Mouse (Mus musculus): Measurements from ENCODE around the gene Mical3. TPM values are rescaled to one million over a fixed set of nuclear protein-coding genes. Genes with fewer than 3 reads are reported as not detected.

Mical3 gene
- polyA plus RNA-seq, 1 experiment from 2014 or later = 27.4 TPM

DNA sequence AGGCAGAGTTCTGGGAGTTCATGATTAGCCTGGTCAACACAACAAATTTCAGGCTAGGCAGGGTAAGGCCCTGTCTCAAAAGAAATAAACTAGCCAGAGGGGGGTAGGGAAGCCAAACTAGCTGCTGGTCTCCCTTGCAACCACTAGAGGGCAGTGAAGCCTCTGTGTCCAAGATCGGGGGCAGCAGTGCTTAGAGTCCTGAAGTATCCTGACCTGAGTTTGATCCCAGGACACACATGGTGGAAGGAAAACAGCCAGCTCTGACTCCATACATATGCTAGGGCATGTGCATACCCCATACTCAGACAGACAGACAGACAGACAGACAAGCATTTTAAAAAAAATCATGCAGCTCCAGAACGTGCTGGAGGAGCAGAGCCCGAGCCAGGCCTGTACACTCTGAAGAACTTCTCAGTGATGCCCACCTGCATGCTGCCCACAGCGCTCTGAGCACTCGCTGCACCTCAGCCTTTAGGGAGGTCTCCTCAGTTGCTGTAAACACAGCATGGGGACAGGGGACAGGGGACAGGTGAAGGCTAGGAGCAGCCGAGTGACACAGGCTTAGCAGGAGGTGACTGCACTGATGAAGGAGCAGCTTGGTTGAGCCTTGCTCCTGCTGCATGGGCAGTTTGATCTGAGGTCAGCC, 232.5 kb downstream of the Mical3 start:
- H3K4me3 ChIP-seq (ENCODE audit: low read depth, low read length) = no peak overlapping the region
- no peaks in the 10 kb centered on the region for H3K27me3 ChIP-seq (ENCODE audit: control insufficient read depth, insufficient read depth, low read length)
- ATAC-seq (ENCODE audit: low FRiP score) = peak; percentile 51; the same call in 1 of the 2 replicates
- no peaks in the 10 kb centered on the region for H3K9me3 ChIP-seq (ENCODE audit: control insufficient read depth, low read length)
- H3K4me1 ChIP-seq (replicated peaks; ENCODE audit: control insufficient read depth, insufficient read depth, low read length) = no peaks in the 10 kb centered on the region
- peaks cover 2% of the 10 kb centered on the region; the same call in 1 of the 2 replicates for H3K36me3 ChIP-seq (ENCODE audit: control insufficient read depth, insufficient read depth, low read length)
- no peak overlapping the region for H3K4me2 ChIP-seq (replicated peaks; ENCODE audit: low read depth, low read length)
- no peak overlapping the region for H3K27ac ChIP-seq (ENCODE audit: low read depth, low read length)
- peak; percentile 77 for DNase-seq (ENCODE audit: low spot score)
- no peak overlapping the region for H3K9ac ChIP-seq (ENCODE audit: low read depth, low read length)
- WGBS = 71% methylated on average over 6 of the region's 6 CpGs

- H3K4me2 ChIP-seq (replicated peaks; ENCODE audit: low read depth, low read length) = no peak overlapping the region
- H3K27me3 ChIP-seq (ENCODE audit: control insufficient read depth, insufficient read depth, low read length) = no peaks in the 10 kb centered on the region
- no peak overlapping the region for H3K9ac ChIP-seq (ENCODE audit: low read depth, low read length)
- no peak overlapping the region for H3K27ac ChIP-seq (ENCODE audit: low read depth, low read length)
- no peak for DNase-seq (ENCODE audit: low spot score)
- H3K9me3 ChIP-seq (ENCODE audit: control insufficient read depth, low read length) = no peaks in the 10 kb centered on the region
- 90% methylated on average over 9 of the region's 9 CpGs for WGBS
- H3K36me3 ChIP-seq (ENCODE audit: control insufficient read depth, insufficient read depth, low read length) = peaks cover 2% of the 10 kb centered on the region; the same call in 1 of the 2 replicates
- no peaks in the 10 kb centered on the region for H3K4me1 ChIP-seq (replicated peaks; ENCODE audit: control insufficient read depth, insufficient read depth, low read length)
- ATAC-seq (ENCODE audit: low FRiP score) = no peak
- no peak overlapping the region for H3K4me3 ChIP-seq (ENCODE audit: low read depth, low read length)
Observed at GRCm38 (mm10) chr6:120894524-120894923, 236.3 kb downstream of the Mical3 start.

DNA sequence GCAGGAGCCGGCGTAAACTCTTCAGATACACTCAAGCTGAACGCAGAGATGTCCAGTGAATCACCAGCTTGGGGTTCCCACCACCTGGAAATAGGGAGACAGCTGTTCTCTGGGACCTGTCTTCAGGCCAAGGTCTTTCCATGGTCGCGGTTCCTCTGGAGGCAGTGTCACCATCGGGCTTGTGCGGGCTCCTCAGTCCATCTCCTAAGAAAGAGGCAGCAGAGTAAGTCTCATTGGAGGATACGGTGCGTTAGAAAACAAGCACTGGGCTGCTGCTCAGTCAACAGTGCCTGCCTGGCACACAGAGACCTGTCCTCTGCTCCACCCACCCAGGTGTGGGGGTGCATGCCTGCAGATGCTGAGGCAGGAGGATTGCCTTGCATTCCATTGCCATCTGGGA, 236.7 kb downstream of the Mical3 start:
- H3K9me3 ChIP-seq (ENCODE audit: control insufficient read depth, low read length) = no peaks in the 10 kb centered on the region
- no peak overlapping the region for H3K4me2 ChIP-seq (replicated peaks; ENCODE audit: low read depth, low read length)
- no peak overlapping the region for H3K4me3 ChIP-seq (ENCODE audit: low read depth, low read length)
- H3K4me1 ChIP-seq (replicated peaks; ENCODE audit: control insufficient read depth, insufficient read depth, low read length) = no peaks in the 10 kb centered on the region
- H3K27ac ChIP-seq (ENCODE audit: low read depth, low read length) = no peak overlapping the region
- WGBS = 92% methylated on average over 9 of the region's 9 CpGs
- no peaks in the 10 kb centered on the region for H3K27me3 ChIP-seq (ENCODE audit: control insufficient read depth, insufficient read depth, low read length)
- no peak for DNase-seq (ENCODE audit: low spot score)
- no peak for ATAC-seq (ENCODE audit: low FRiP score)
- no peak overlapping the region for H3K9ac ChIP-seq (ENCODE audit: low read depth, low read length)
- peaks cover 2% of the 10 kb centered on the region; the same call in 1 of the 2 replicates for H3K36me3 ChIP-seq (ENCODE audit: control insufficient read depth, insufficient read depth, low read length)

DNA sequence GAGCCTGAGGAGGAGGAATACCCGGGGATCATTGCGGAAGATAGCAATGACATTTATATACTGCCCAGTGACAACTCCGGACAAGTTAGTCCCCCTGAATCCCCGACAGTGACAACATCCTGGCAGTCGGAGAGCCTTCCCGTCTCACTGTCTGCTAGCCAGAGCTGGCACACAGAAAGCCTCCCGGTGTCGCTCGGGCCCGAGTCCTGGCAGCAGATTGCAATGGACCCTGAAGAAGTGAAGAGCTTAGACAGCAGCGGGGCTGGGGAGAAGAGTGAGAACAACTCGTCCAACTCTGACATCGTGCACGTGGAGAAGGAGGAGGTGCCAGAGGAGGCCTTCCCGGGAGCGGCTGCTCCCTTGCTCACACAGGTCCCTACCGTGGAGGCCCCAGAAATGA, 244.1 kb downstream of the Mical3 start:
- no peak overlapping the region for H3K9ac ChIP-seq (ENCODE audit: low read depth, low read length)
- no peak for DNase-seq (ENCODE audit: low spot score)
- 93% methylated on average over 17 of the region's 17 CpGs for WGBS
- H3K27me3 ChIP-seq (ENCODE audit: control insufficient read depth, insufficient read depth, low read length) = no peaks in the 10 kb centered on the region
- H3K27ac ChIP-seq (ENCODE audit: low read depth, low read length) = no peak overlapping the region
- H3K4me3 ChIP-seq (ENCODE audit: low read depth, low read length) = no peak overlapping the region
- H3K36me3 ChIP-seq (ENCODE audit: control insufficient read depth, insufficient read depth, low read length) = 0 out of 2 replicates have a peak, but pooled peaks cover 5% of the 10 kb centered on the region
- H3K4me2 ChIP-seq (replicated peaks; ENCODE audit: low read depth, low read length) = no peak overlapping the region
- no peaks in the 10 kb centered on the region for H3K9me3 ChIP-seq (ENCODE audit: control insufficient read depth, low read length)
- no peaks in the 10 kb centered on the region for H3K4me1 ChIP-seq (replicated peaks; ENCODE audit: control insufficient read depth, insufficient read depth, low read length)
- ATAC-seq (ENCODE audit: low FRiP score) = no peak

DNA sequence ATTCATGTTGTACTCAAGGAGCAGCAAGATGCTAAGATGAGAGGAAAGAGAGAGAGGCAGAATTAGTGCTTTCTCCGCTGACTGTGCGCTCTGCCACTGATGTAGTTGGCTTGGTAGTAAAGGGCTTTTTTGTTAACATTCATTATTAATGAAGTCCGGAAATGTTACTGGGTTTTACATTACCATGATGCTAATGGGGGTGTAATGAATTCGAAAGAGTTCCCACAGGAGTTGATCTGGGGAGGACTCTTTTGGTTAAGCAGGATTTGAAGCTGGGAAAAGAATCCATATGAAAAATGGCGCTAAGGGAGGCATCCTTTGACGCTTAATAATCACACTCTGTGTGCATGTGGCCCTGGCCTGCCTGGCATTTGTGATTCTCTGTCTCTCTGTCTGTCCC, 246.4 kb downstream of the Mical3 start:
- Histone ChIP-seq H3K27ac (ENCODE audit: low read depth, low read length) (no peak overlapping the region), H3K4me1 (replicated peaks; ENCODE audit: control insufficient read depth, insufficient read depth, low read length) (no peaks in the 10 kb centered on the region), H3K4me2 (replicated peaks; ENCODE audit: low read depth, low read length) (no peak overlapping the region), H3K4me3 (ENCODE audit: low read depth, low read length) (no peak overlapping the region), H3K36me3 (ENCODE audit: control insufficient read depth, insufficient read depth, low read length) (0 out of 2 replicates have a peak, but pooled peaks cover 5% of the 10 kb centered on the region), H3K9me3 (ENCODE audit: control insufficient read depth, low read length) (no peaks in the 10 kb centered on the region), H3K27me3 (ENCODE audit: control insufficient read depth, insufficient read depth, low read length) (no peaks in the 10 kb centered on the region), H3K9ac (ENCODE audit: low read depth, low read length) (no peak overlapping the region)
- DNase-seq (ENCODE audit: low spot score) (no peak), ATAC-seq (ENCODE audit: low FRiP score) (no peak; the same call in 1 of the 2 replicates)
- WGBS = 84% methylated on average over 6 of the region's 6 CpGs

Other genes starting within 250 kb of the Mical3 start
- 15.9 and 16.8 TPM in 2 replicates for gene Bid, start 214.1 kb downstream of the Mical3 start, polyA plus RNA-seq (2014; fragmentation: Nextera tagmentation; extraction: Ambion mirVana)
- 5.7 and 6.4 TPM in 2 replicates for gene Pex26, start 52.7 kb upstream of the Mical3 start, polyA plus RNA-seq (2014; fragmentation: Nextera tagmentation; extraction: Ambion mirVana)
- gene Tuba8, start 79.7 kb upstream of the Mical3 start, polyA plus RNA-seq (2014; fragmentation: Nextera tagmentation; extraction: Ambion mirVana) = 0.54 and 0.60 TPM in 2 replicates
- 1.2 and 1.3 TPM in 2 replicates for gene Usp18, start 114.9 kb upstream of the Mical3 start, polyA plus RNA-seq (2014; fragmentation: Nextera tagmentation; extraction: Ambion mirVana)
- gene Slc6a13, start 169.2 kb upstream of the Mical3 start, polyA plus RNA-seq (2014; fragmentation: Nextera tagmentation; extraction: Ambion mirVana) = 2.2 and 2.9 TPM in 2 replicates
- gene Slc6a12, start 212.1 kb upstream of the Mical3 start, polyA plus RNA-seq (2014; fragmentation: Nextera tagmentation; extraction: Ambion mirVana) = 0.29 TPM in 1 of 2 replicates, not detected in the other

Data from hindbrain, embryonic 11.5 days (tissue).